Mouse (Mus musculus): ENCODE measurements around the gene Gm10057. TPM values are rescaled to one million over a fixed set of nuclear protein-coding genes. Genes with fewer than 3 reads are reported as not detected.
"Not testable (repeated sequence)": the region's sequence is repeated elsewhere in the genome, so short reads cannot be mapped to it uniquely, and the experiment has no call there.

Gm10057 gene
- not detected in 2 replicates for polyA plus RNA-seq (2014; fragmentation: Nextera tagmentation; extraction: Ambion mirVana)

DNA sequence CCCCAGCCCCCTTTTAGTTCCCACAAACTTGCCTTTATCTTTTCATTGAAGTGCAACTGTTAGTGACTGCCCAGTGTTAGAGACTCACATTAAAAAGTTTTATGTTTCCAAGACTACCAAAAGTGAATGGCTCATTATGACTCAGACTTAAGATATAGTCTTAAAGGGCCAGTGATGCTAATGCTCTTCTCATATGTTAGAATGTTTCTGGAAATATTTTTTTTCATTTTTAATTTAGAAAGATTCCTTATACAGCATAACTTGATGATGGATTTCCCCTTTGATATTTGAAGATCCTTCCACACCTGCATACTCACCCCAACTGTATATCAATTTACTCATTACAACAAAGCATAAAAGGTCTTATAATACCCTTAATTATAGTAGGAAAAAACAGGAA, at the start of gene Gm10057:
Gm10057 (minus strand) TSS at position 101 of the 400 bp plus-strand sequence.
- not testable (repeated sequence) for H3K4me3 ChIP-seq (ENCODE audit: low read depth, low read length); H3K9me3 ChIP-seq (ENCODE audit: control insufficient read depth, low read depth, low read length); H3K27me3 ChIP-seq (ENCODE audit: control insufficient read depth, insufficient read depth, low read length); H3K27ac ChIP-seq (ENCODE audit: low read length); H3K4me1 ChIP-seq (ENCODE audit: control insufficient read depth, insufficient read depth, low read length); H3K9ac ChIP-seq (replicated peaks; ENCODE audit: low read depth, low read length); ATAC-seq (ENCODE audit: insufficient number of reproducible peaks, insufficient read depth, low FRiP score, low read depth); H3K36me3 ChIP-seq (ENCODE audit: control insufficient read depth, insufficient read depth, low read length); H3K4me2 ChIP-seq (replicated peaks; ENCODE audit: low read depth, low read length)

DNA sequence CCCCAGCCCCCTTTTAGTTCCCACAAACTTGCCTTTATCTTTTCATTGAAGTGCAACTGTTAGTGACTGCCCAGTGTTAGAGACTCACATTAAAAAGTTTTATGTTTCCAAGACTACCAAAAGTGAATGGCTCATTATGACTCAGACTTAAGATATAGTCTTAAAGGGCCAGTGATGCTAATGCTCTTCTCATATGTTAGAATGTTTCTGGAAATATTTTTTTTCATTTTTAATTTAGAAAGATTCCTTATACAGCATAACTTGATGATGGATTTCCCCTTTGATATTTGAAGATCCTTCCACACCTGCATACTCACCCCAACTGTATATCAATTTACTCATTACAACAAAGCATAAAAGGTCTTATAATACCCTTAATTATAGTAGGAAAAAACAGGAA, 21.1 kb downstream of the Gm10057 start, which contains the start of gene 4921511M17Rik:
4921511M17Rik (minus strand) TSS at position 101 of the 400 bp plus-strand sequence.
- not testable (repeated sequence) for H3K27me3 ChIP-seq (ENCODE audit: control insufficient read depth, insufficient read depth, low read length); H3K9ac ChIP-seq (replicated peaks; ENCODE audit: low read depth, low read length); ATAC-seq (ENCODE audit: insufficient number of reproducible peaks, insufficient read depth, low FRiP score, low read depth); H3K36me3 ChIP-seq (ENCODE audit: control insufficient read depth, insufficient read depth, low read length); H3K4me2 ChIP-seq (replicated peaks; ENCODE audit: low read depth, low read length); H3K4me1 ChIP-seq (ENCODE audit: control insufficient read depth, insufficient read depth, low read length); H3K4me3 ChIP-seq (ENCODE audit: low read depth, low read length); H3K27ac ChIP-seq (ENCODE audit: low read length); H3K9me3 ChIP-seq (ENCODE audit: control insufficient read depth, low read depth, low read length)

DNA sequence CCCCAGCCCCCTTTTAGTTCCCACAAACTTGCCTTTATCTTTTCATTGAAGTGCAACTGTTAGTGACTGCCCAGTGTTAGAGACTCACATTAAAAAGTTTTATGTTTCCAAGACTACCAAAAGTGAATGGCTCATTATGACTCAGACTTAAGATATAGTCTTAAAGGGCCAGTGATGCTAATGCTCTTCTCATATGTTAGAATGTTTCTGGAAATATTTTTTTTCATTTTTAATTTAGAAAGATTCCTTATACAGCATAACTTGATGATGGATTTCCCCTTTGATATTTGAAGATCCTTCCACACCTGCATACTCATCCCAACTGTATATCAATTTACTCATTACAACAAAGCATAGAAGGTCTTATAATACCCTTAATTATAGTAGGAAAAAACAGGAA, 42.3 kb downstream of the Gm10057 start, which contains the start of gene Samt1:
Samt1 (minus strand) TSS at position 101 of the 400 bp plus-strand sequence.
- H3K4me2 ChIP-seq (replicated peaks; ENCODE audit: low read depth, low read length); ATAC-seq (ENCODE audit: insufficient number of reproducible peaks, insufficient read depth, low FRiP score, low read depth); H3K4me1 ChIP-seq (ENCODE audit: control insufficient read depth, insufficient read depth, low read length); H3K27me3 ChIP-seq (ENCODE audit: control insufficient read depth, insufficient read depth, low read length); H3K4me3 ChIP-seq (ENCODE audit: low read depth, low read length); H3K9me3 ChIP-seq (ENCODE audit: control insufficient read depth, low read depth, low read length); H3K36me3 ChIP-seq (ENCODE audit: control insufficient read depth, insufficient read depth, low read length); H3K27ac ChIP-seq (ENCODE audit: low read length); H3K9ac ChIP-seq (replicated peaks; ENCODE audit: low read depth, low read length): not testable (repeated sequence)

Other genes starting within 250 kb of the Gm10057 start
- 16.4 and 17.0 TPM in 2 replicates for gene Spin2c, start 222.8 kb downstream of the Gm10057 start, polyA plus RNA-seq (2014; fragmentation: Nextera tagmentation; extraction: Ambion mirVana)
- not detected in 2 replicates for gene Samt1, start 42.4 kb downstream of the Gm10057 start, polyA plus RNA-seq (2014; fragmentation: Nextera tagmentation; extraction: Ambion mirVana)
- gene 4921511M17Rik, start 21.2 kb downstream of the Gm10057 start, polyA plus RNA-seq (2014; fragmentation: Nextera tagmentation; extraction: Ambion mirVana), result not detected in 2 replicates
- gene Gm15140, start 65.6 kb upstream of the Gm10057 start, polyA plus RNA-seq (2014; fragmentation: Nextera tagmentation; extraction: Ambion mirVana), result not detected in 2 replicates

All from stomach, embryonic 14.5 days (tissue).